Mouse (Mus musculus): ENCODE results near the gene Spg21. TPM values are rescaled to one million over a fixed set of nuclear protein-coding genes. Genes with fewer than 3 reads are reported as not detected.

The Spg21 gene
- total and polyA plus RNA-seq, 2 experiments from 2014 or later: 79.3 to 103 TPM

GRCm38 (mm10) chr9:65427511-65427910 is 33.2 kb upstream of the Spg21 start:
- Histone ChIP-seq H3K4me1 (ENCODE audit: insufficient read depth, low read length) (no peaks in the 10 kb centered on the region), H3K9ac (replicated peaks; ENCODE audit: low read length, poor library complexity, severe bottlenecking) (no peak overlapping the region), H3K36me3 (ENCODE audit: insufficient read depth, low read length) (no peaks in the 10 kb centered on the region), H3K9me3 (ENCODE audit: low read length) (no peaks in the 10 kb centered on the region), H3K27ac (ENCODE audit: low read depth, low read length) (no peak overlapping the region), H3K4me3 (ENCODE audit: low read depth, low read length) (no peak overlapping the region), H3K27me3 (ENCODE audit: insufficient read depth, low read length) (no peaks in the 10 kb centered on the region), H3K4me2 (ENCODE audit: low read depth, low read length, poor library complexity, severe bottlenecking) (no peak overlapping the region)
- WGBS: 77% methylated on average over 2 of the region's 2 CpGs
- no peak for TF ChIP-seq CTCF (IDR thresholded peaks at IDR 0.05)
- DNase-seq (ENCODE audit: low spot score): no peak
- no peak for ATAC-seq (ENCODE audit: low FRiP score)

GRCm38 (mm10) chr9:65428003-65428402 is 32.7 kb upstream of the Spg21 start:
- no peak overlapping the region for H3K4me3 ChIP-seq (ENCODE audit: low read depth, low read length)
- DNase-seq (ENCODE audit: low spot score) (no peak), ATAC-seq (ENCODE audit: low FRiP score) (no peak)
- no peaks in the 10 kb centered on the region for H3K36me3 ChIP-seq (ENCODE audit: insufficient read depth, low read length)
- no peaks in the 10 kb centered on the region for H3K27me3 ChIP-seq (ENCODE audit: insufficient read depth, low read length)
- no peak overlapping the region for H3K4me2 ChIP-seq (ENCODE audit: low read depth, low read length, poor library complexity, severe bottlenecking)
- no peaks in the 10 kb centered on the region for H3K4me1 ChIP-seq (ENCODE audit: insufficient read depth, low read length)
- no peak overlapping the region for H3K27ac ChIP-seq (ENCODE audit: low read depth, low read length)
- H3K9ac ChIP-seq (replicated peaks; ENCODE audit: low read length, poor library complexity, severe bottlenecking): no peak overlapping the region
- WGBS: 89% methylated on average over 5 of the region's 5 CpGs
- TF ChIP-seq CTCF (IDR thresholded peaks at IDR 0.05): no peak
- no peaks in the 10 kb centered on the region for H3K9me3 ChIP-seq (ENCODE audit: low read length)

GRCm38 (mm10) chr9:65430401-65430800 is 30.3 kb upstream of the Spg21 start:
- DNase-seq (ENCODE audit: low spot score): no peak
- ATAC-seq (ENCODE audit: low FRiP score): no peak
- Histone ChIP-seq H3K27ac (ENCODE audit: low read depth, low read length) (no peak overlapping the region), H3K4me3 (ENCODE audit: low read depth, low read length) (no peak overlapping the region), H3K4me1 (ENCODE audit: insufficient read depth, low read length) (no peaks in the 10 kb centered on the region), H3K36me3 (ENCODE audit: insufficient read depth, low read length) (no peaks in the 10 kb centered on the region), H3K4me2 (ENCODE audit: low read depth, low read length, poor library complexity, severe bottlenecking) (no peak overlapping the region), H3K9me3 (ENCODE audit: low read length) (no peaks in the 10 kb centered on the region), H3K9ac (replicated peaks; ENCODE audit: low read length, poor library complexity, severe bottlenecking) (no peak overlapping the region), H3K27me3 (ENCODE audit: insufficient read depth, low read length) (no peaks in the 10 kb centered on the region)
- TF ChIP-seq CTCF (IDR thresholded peaks at IDR 0.05): no peak

GRCm38 (mm10) chr9:65430921-65431320 is 29.8 kb upstream of the Spg21 start:
- no peak for DNase-seq (ENCODE audit: low spot score)
- Histone ChIP-seq H3K4me3 (ENCODE audit: low read depth, low read length) (no peak overlapping the region), H3K4me2 (ENCODE audit: low read depth, low read length, poor library complexity, severe bottlenecking) (no peak overlapping the region), H3K27me3 (ENCODE audit: insufficient read depth, low read length) (no peaks in the 10 kb centered on the region), H3K9me3 (ENCODE audit: low read length) (no peaks in the 10 kb centered on the region), H3K27ac (ENCODE audit: low read depth, low read length) (no peak overlapping the region), H3K4me1 (ENCODE audit: insufficient read depth, low read length) (no peaks in the 10 kb centered on the region), H3K36me3 (ENCODE audit: insufficient read depth, low read length) (no peaks in the 10 kb centered on the region), H3K9ac (replicated peaks; ENCODE audit: low read length, poor library complexity, severe bottlenecking) (no peak overlapping the region)
- TF ChIP-seq CTCF (IDR thresholded peaks at IDR 0.05): no peak
- 88% methylated on average over 5 of the region's 5 CpGs for WGBS
- ATAC-seq (ENCODE audit: low FRiP score): no peak

- Histone ChIP-seq H3K9ac (replicated peaks; ENCODE audit: low read length, poor library complexity, severe bottlenecking) (no peak overlapping the region), H3K9me3 (ENCODE audit: low read length) (no peaks in the 10 kb centered on the region), H3K27me3 (ENCODE audit: insufficient read depth, low read length) (no peaks in the 10 kb centered on the region), H3K36me3 (ENCODE audit: insufficient read depth, low read length) (no peaks in the 10 kb centered on the region), H3K4me1 (ENCODE audit: insufficient read depth, low read length) (peaks cover 3% of the 10 kb centered on the region; the same call in 1 of the 2 replicates), H3K27ac (ENCODE audit: low read depth, low read length) (no peak overlapping the region), H3K4me3 (ENCODE audit: low read depth, low read length) (no peak overlapping the region), H3K4me2 (ENCODE audit: low read depth, low read length, poor library complexity, severe bottlenecking) (no peak overlapping the region)
- DNase-seq (ENCODE audit: low spot score) (peak; percentile 89), ATAC-seq (ENCODE audit: low FRiP score) (no peak)
- peak; percentile 91 for TF ChIP-seq CTCF (IDR thresholded peaks at IDR 0.05)
- WGBS: 2% methylated on average over 3 of the region's 3 CpGs
These were observed 28.5 kb upstream of the Spg21 start for GRCm38 (mm10) chr9:65432236-65432635.

- H3K9me3 ChIP-seq (ENCODE audit: low read length): no peaks in the 10 kb centered on the region
- no peak overlapping the region for H3K4me2 ChIP-seq (ENCODE audit: low read depth, low read length, poor library complexity, severe bottlenecking)
- H3K27me3 ChIP-seq (ENCODE audit: insufficient read depth, low read length): no peaks in the 10 kb centered on the region
- WGBS: 51% methylated on average over 5 of the region's 5 CpGs
- H3K27ac ChIP-seq (ENCODE audit: low read depth, low read length): no peak overlapping the region
- 0 out of 2 replicates have a peak, but pooled peaks cover 2% of the 10 kb centered on the region for H3K36me3 ChIP-seq (ENCODE audit: insufficient read depth, low read length)
- H3K4me1 ChIP-seq (ENCODE audit: insufficient read depth, low read length): peaks cover 3% of the 10 kb centered on the region; the same call in 1 of the 2 replicates
- no peak overlapping the region for H3K9ac ChIP-seq (replicated peaks; ENCODE audit: low read length, poor library complexity, severe bottlenecking)
- H3K4me3 ChIP-seq (ENCODE audit: low read depth, low read length): no peak overlapping the region
- peak; percentile 59 for TF ChIP-seq CTCF (IDR thresholded peaks at IDR 0.05)
- ATAC-seq (ENCODE audit: low FRiP score) (no peak), DNase-seq (ENCODE audit: low spot score) (peak; percentile 14)
These were observed 26.6 kb upstream of the Spg21 start for GRCm38 (mm10) chr9:65434140-65434539.
